Mouse (Mus musculus) liver, adult (tissue): ENCODE measurements around the gene Ccdc57.

Experiments used
- GATA4 ChIP-seq: IDR thresholded peaks from 2 replicates; pipeline ENCODE4 v1.6.1; 2014; ENCODE audit warnings: mild to moderate bottlenecking, low read length; ENCODE audit not compliant: insufficient replicate concordance

Gene Ccdc57

DNA sequence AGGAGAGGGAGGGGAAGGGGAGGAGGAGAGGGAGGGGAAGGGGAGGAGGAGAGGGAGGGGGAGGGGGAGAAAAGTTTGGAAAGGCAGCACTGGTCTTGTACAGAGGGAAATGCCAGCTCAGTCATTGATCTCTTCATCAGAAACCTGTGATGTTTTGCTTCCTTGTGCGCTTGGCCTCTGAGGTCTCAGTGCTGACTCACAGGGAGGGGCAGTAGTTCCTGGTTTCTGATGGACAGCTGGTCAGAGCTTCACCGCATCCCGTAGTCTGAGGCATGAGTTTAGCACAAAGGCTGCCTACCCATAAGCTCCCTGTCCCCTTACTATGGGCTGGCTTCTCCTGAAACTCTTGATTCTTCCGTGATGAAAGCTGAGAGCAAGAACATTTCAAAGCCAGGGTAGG is 6.1 kb upstream of the Ccdc57 start:
- no peak for TF ChIP-seq GATA4

DNA sequence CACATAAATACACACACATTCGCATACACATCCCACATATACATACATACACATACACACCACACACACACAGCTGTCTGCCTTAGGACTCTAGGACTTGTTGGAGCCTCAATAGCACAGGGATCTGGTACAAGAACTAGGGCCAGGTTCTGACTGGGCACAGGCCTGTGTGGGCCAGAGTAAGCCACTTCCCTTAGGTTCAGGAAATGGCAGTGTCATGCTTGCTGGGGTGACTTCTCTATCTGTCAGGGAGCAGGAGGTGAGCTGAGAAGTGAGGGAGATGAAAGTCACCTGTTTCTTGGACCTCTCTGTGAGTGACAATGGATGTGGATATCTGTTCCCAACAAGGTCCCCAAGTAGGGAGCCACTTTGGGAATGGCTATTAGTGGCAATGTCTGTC is 5.3 kb upstream of the Ccdc57 start:
- TF ChIP-seq GATA4: no peak

DNA sequence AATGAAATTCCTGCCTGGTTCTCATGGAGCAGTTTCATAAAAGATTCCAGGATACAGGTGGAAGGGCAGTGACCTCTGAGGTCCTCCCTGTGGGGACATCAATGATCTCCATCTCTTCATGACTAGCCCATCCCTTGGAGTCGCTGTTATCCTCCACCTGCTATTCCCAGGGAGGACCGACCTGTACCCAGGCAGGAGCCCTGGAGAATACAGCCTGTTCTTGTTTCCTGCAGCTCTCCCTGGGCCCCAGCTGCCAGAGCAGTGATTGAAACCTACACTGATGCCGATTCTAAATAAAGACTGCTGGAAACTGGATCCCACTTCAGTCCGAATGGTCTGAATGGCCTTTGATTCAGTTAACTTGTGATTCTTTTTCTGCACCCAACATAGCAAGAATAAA is 1.2 kb downstream of the Ccdc57 start:
- TF ChIP-seq GATA4: no peak

DNA sequence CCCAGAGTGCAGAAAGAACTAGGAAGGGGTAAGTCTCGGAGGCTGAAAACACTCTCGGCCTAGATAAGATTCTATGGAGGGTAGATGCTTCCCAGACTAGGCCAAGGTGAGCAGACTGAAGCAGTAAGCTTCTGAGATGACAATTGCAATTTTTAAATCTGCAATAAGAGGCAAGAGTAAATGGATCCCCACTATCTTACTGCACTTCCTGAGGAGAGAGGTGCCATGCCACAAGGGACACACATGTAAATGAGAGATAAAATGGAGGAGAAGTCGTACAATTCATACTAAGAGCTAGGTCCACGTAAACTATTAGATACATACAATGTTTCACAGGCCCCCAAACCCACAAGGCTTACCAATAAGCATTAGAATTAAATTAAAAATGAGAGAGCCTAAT is 4.2 kb downstream of the Ccdc57 start:
- TF ChIP-seq GATA4: no peak

DNA sequence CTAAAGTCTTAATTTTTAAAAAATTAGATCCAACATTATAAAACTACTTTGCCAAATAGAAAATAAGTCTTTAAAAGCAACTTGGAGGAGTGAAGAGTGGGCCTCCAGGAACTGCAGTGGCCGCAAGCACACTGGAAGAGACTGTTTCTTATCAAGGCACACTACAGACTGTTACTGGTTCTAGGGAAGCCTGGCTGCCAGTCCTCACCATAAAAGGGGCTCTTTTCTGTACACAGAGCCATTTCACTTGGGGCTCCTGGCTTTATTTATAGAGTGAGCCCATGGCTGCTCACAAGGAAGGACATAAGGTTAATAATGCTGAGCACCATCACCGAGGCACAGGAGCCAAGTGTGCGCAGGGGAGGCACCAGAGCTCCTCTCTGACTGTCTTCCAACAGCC is 10.1 kb downstream of the Ccdc57 start:
- no peak for TF ChIP-seq GATA4

DNA sequence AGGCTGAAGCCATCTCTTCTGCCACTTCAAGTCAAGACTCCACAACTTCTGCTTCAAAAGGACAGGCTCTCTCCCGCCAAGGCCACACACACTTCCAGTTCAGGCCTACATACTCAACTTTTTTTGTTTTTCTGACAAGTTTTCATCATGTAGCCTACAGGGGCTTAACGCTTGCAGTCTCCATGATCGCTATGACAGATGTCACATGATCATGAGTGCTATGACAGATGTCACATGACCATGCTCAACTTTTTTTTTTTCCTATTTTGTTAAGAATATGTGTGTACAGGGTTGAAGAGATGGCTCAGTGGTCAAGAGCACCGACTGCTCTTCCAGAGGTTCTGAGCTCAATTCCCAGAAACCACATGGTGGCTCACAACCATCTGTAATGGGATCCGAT is 14.9 kb downstream of the Ccdc57 start:
- TF ChIP-seq GATA4: no peak

DNA sequence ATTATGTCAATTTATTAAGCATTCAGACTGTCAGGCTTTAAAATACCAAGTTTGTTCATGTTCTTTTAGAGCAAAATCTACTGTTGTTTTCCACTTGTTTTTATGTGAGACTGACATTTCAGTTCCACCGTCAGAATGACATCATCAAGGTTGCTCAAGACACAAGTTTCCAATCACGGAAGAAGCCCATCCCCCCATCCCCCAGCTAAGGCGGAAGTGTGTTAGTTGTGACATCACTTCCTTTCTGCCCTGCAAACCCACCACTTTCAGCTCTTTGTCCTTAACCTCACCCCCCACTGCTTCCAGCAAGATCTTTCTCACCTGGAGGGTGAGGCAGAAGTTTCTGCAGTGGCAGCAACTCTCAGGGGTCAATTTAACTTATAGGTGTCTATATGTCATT is 16.2 kb downstream of the Ccdc57 start:
- no peak for TF ChIP-seq GATA4

DNA sequence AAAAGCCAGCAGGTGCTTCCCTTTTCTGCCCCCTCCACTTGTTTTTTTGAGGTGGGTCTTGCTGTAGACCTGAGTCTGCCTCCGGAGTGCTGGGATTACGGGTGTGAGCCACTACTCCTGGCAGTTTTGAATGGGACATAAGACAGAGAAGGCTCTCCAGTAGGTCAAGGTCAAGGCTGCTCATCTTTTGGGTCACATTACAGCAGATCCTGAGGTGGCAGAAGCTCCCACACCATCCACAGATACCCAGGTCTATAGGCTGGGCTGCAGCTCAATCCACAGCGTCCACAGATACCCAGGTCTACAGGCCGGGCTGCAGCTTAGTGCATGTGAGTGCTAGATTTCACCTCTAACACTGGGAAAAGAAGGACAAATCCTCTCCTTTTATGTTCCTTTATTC is 18.9 kb downstream of the Ccdc57 start:
- TF ChIP-seq GATA4: no peak

DNA sequence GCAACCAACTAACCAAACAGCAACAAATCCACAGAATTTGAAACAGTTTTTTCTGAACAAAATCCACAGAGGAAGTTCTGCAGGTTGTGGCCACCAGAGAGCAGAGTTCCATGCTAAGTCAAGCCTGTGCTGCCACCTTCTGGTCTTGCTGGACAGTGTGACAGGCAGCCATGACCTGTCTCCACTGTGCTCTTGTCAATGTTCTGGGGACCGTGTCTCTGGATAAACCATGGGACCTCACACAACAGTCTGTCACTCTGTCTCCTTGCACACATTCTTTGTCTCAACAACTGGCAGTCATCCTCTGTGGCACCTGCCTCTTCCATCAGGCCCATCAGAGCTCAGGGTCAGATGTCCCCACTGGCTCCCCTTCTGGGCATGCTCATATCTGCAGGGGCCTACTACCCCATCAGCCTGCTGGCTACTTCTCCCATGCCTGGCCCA is 27.2 kb downstream of the Ccdc57 start:
- no peak for TF ChIP-seq GATA4

DNA sequence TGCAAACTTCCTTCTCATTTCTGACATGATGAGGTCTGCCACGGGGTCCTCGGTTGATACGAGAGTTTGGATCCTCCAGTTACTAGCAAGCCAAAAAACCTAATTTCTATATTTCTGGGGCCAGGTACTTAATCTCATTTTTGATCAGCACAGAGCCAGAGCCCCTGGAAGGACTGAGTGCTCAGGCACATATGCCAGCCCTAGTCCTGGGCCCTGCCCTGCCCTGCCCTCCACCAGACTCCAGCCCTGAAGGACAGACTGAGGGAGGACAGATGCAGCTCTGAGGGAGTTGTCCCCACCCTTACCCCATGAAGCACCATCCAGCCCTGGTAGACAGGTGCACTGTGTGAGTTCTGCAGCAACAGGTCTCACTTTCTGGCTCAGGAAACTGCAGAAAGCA is 28.1 kb downstream of the Ccdc57 start:
- TF ChIP-seq GATA4: no peak

DNA sequence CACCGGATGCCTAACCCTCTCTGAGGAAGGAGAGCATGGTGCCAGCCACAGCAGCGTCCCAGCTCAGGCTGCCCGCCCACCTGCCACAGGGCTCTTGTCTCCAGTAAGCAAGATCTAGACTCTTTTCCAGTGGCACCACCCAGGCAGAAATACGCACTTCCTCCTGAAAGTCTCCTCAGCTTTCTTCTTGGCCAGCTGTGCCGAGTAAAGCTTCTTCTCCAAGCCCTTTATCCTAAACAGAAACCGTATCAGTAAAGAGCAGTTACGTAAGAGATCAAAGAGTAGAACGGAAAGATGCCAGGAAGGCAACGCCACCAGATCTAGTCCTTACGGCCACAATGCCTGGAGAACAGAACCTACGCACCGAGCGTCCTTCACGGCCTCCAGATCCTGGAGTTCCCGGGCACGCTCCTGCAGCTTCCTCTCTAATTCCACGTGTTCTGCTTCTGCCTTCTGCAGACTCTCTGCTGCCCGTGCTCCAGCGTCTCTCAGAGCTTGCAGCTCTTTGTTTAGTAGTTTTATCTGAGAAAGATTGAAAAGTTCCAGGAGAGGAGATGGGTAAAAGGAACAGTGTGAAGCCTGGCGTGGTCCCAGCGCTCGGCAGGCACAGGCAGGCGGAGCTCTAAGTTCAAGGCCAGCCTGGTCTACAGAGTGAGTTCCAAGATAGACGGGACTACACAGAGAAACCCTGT is 29.4 kb downstream of the Ccdc57 start:
- TF ChIP-seq GATA4: peak; percentile 26; the same call in 1 of the 2 replicates

DNA sequence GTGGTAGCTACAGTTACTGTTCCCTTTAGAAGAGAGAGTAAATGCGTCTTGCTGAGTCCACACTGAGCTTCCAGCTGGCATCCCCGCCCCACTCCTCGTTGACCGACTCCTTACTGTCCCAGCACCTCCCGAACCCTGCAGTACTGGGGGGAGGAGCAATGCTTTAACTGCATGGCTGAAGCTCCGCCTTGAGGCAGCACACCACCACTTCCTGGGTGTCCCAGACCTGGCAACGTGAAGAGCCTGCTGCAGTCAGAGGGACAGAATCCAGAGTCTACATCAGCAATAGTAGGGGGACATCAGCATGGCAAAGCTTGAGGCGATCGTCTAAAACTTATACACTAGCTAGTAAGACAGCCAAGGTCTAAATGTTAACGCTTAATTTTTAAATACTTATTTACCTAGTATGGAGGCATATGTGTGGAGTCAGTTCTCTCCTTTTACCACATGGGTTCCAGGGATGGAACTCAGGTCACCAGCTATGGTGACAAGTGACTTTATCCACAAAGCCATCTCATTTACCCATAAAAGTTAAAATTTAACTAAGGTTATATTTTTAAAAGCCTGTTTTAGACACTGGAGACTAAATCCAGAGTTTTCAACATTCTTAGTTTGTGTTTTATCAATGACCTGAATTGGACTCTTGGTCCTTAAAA is 30.1 kb downstream of the Ccdc57 start:
- TF ChIP-seq GATA4: no peak

DNA sequence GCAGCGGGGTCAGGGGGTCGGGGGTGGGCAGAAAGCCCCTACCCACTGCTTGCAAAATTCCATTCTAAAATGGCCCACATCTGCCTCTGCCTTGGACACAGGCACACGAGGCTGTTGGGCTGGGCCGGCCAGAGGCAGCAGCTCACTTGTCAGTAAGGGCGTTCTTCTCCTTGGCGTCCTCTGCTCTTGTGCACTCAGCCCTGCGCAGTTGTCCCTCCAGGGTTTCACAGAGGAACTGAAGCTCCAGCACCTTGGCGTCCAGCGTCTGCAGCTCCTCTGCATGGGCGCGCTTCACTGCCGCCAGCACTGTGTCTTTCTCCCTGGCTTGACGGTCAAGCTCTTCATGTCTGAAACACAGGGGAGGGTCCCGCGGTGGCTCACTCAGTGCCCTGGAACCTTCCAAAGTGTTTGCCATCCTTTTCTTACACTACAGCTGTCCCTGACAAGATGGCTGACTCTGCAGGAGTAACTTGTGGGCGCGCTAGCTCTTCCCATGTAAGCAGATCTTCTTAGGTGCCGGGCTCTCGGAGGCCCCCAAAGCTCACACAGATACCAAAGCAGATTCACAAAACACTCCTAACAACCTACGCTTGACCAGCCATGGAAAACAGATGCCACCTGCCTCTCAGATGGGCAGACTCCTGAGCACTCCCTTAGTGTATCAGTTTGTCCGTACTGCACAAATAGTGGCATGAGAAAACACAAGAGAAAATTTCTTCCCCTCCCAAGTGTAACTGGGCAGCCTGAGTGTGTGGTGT is 30.8 kb downstream of the Ccdc57 start:
- TF ChIP-seq GATA4: no peak

DNA sequence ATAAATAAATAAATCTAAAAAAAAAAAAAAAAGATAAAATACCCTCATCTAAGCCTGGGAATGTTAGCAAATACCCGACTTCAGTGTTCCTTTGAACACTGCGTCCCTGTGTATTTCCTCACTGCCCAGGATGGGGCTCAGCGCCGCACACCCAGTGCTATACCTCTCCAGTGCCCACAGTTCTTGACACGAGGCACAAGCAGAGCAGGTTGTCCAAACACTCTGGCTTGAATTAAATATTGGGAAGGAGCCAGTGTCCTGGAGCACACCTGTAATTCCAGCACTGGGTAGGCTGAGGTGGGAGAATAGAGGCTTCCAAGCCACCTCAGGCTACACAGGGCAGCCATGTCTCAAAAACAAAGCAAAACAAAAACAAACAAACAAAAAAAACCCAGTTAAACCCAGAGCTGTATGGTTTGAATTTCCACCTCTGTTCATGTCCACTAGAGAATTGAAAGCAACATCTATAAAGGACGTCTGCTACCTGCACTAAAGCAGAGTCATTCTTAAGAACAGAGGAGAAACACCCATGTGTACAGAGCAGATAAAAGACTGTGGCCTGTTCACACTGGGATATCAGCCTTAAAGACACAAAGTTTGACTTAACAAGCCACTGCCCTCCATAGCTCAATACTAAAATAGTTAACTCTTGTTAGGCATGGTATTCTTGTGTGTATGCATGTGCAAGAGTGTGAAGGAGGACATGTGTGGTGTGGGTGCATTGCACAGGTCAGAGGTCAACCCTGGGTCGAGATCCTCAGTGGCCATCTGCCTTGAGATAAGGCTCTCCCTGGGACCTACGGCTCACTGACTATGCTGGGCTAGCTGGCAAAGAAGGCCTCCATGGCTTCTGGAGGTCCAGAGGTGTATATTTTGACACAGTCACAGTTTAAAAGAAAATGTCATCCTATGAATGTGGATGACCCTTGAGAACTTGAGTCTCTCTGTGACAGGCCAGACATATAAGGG is 32.1 kb downstream of the Ccdc57 start:
- TF ChIP-seq GATA4: no peak

DNA sequence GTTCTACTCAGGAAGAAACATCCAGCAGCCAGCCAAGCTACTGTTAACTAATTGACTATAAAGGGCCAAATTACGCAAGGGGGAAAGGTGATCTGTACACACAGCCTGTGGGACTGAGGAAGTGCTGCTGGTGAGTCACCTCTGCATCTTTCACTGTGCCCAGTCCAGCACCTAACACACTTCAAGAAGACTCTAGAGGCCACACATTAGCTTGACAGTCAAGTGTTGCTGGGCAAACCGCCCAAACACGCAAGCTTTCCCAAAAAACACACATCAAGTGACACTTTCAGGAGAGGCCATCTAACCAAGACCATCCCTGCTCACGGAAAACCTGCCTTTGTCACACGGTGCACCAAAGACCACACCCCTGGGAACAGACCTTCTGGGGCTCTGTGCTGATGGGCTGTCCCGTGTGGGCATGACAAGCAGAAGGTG is 34.5 kb downstream of the Ccdc57 start:
- no peak for TF ChIP-seq GATA4
